Mouse (Mus musculus): ENCODE measurements around the gene Col27a1. TPM values are rescaled to one million over a fixed set of nuclear protein-coding genes. Genes with fewer than 3 reads are reported as not detected.
A peak's percentile ranks its signal among the peaks of the same experiment; 100 is the strongest.

The Col27a1 gene
- total and polyA plus RNA-seq, 2 experiments from 2014 or later, result 0.56 to 5.3 TPM

- Histone ChIP-seq H3K9ac (no peak overlapping the region), H3K9me3 (ENCODE audit: low read length) (no peaks in the 10 kb centered on the region), H3K27ac (ENCODE audit: low read depth, low read length) (no peak overlapping the region), H3K4me1 (ENCODE audit: insufficient read depth) (no peaks in the 10 kb centered on the region), H3K4me3 (ENCODE audit: low read depth, low read length) (no peak overlapping the region), H3K36me3 (ENCODE audit: insufficient read depth) (no peaks in the 10 kb centered on the region), H3K4me2 (ENCODE audit: low read depth) (no peak overlapping the region), H3K27me3 (ENCODE audit: insufficient read depth, low read length) (no peaks in the 10 kb centered on the region)
- DNase-seq (no peak), ATAC-seq (no peak)
- TF ChIP-seq CTCF (IDR thresholded peaks at IDR 0.05; ENCODE audit: low read depth), result no peak
- WGBS, result 68% methylated on average over 1 of the region's 1 CpGs
Observed at GRCm38 (mm10) chr4:63274516-63274915, 60.7 kb downstream of the Col27a1 start.

- ATAC-seq (peak; percentile 82), DNase-seq (peak; percentile 50)
- Histone ChIP-seq H3K9ac (no peak overlapping the region), H3K4me2 (ENCODE audit: low read depth) (no peak overlapping the region), H3K27ac (ENCODE audit: low read depth, low read length) (no peak overlapping the region), H3K27me3 (ENCODE audit: insufficient read depth, low read length) (no peaks in the 10 kb centered on the region), H3K4me1 (ENCODE audit: insufficient read depth) (no peaks in the 10 kb centered on the region), H3K9me3 (ENCODE audit: low read length) (no peaks in the 10 kb centered on the region), H3K36me3 (ENCODE audit: insufficient read depth) (no peaks in the 10 kb centered on the region), H3K4me3 (ENCODE audit: low read depth, low read length) (no peak overlapping the region)
- TF ChIP-seq CTCF (IDR thresholded peaks at IDR 0.05; ENCODE audit: low read depth), result no peak
- WGBS, result 32% methylated on average over 8 of the region's 8 CpGs
Observed at GRCm38 (mm10) chr4:63275251-63275650, 61.4 kb downstream of the Col27a1 start.

DNA sequence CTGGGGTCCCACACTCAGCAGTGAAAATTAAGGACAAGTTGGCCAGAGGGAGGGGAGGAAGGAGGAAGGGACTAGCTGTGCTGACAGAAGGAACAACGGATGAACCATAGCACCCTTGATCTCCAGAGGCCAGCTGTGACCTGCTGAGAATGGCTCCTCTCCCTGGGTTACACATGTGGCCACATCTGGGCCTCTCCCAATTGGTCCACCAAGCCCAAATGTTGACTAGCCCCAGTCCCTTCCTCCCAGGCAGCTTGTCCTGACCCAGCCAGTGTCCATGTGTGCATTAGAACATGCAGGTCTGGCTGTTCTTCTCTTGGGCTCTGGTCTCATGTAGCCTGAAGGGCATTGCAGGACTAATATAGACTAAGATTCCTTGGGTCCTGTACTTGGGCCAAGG lies 62.8 kb downstream of the Col27a1 start:
- Histone ChIP-seq H3K36me3 (ENCODE audit: insufficient read depth) (no peaks in the 10 kb centered on the region), H3K9me3 (ENCODE audit: low read length) (no peaks in the 10 kb centered on the region), H3K27me3 (ENCODE audit: insufficient read depth, low read length) (no peaks in the 10 kb centered on the region), H3K27ac (ENCODE audit: low read depth, low read length) (no peak overlapping the region), H3K9ac (no peak overlapping the region), H3K4me2 (ENCODE audit: low read depth) (no peak overlapping the region), H3K4me1 (ENCODE audit: insufficient read depth) (no peaks in the 10 kb centered on the region), H3K4me3 (ENCODE audit: low read depth, low read length) (no peak overlapping the region)
- DNase-seq, result no peak
- WGBS, result 100% methylated on average over 1 of the region's 1 CpGs
- no peak for ATAC-seq
- TF ChIP-seq CTCF (IDR thresholded peaks at IDR 0.05; ENCODE audit: low read depth), result no peak

- no peak overlapping the region for H3K27ac ChIP-seq (ENCODE audit: low read depth, low read length)
- no peak overlapping the region for H3K9ac ChIP-seq
- H3K27me3 ChIP-seq (ENCODE audit: insufficient read depth, low read length), result no peaks in the 10 kb centered on the region
- no peaks in the 10 kb centered on the region for H3K4me1 ChIP-seq (ENCODE audit: insufficient read depth)
- H3K9me3 ChIP-seq (ENCODE audit: low read length), result no peaks in the 10 kb centered on the region
- 85% methylated on average over 7 of the region's 7 CpGs for WGBS
- ATAC-seq (no peak), DNase-seq (no peak)
- H3K4me2 ChIP-seq (ENCODE audit: low read depth), result no peak overlapping the region
- no peak overlapping the region for H3K4me3 ChIP-seq (ENCODE audit: low read depth, low read length)
- no peaks in the 10 kb centered on the region for H3K36me3 ChIP-seq (ENCODE audit: insufficient read depth)
- no peak for TF ChIP-seq CTCF (IDR thresholded peaks at IDR 0.05; ENCODE audit: low read depth)
Observed at GRCm38 (mm10) chr4:63278821-63279220, 65.0 kb downstream of the Col27a1 start.

GRCm38 (mm10) chr4:63281694-63282093 lies 67.9 kb downstream of the Col27a1 start:
- Histone ChIP-seq H3K27me3 (ENCODE audit: insufficient read depth, low read length) (no peaks in the 10 kb centered on the region), H3K4me2 (ENCODE audit: low read depth) (no peak overlapping the region), H3K9me3 (ENCODE audit: low read length) (no peaks in the 10 kb centered on the region), H3K4me1 (ENCODE audit: insufficient read depth) (no peaks in the 10 kb centered on the region), H3K9ac (no peak overlapping the region), H3K27ac (ENCODE audit: low read depth, low read length) (no peak overlapping the region), H3K36me3 (ENCODE audit: insufficient read depth) (no peaks in the 10 kb centered on the region), H3K4me3 (ENCODE audit: low read depth, low read length) (no peak overlapping the region)
- no peak for TF ChIP-seq CTCF (IDR thresholded peaks at IDR 0.05; ENCODE audit: low read depth)
- 64% methylated on average over 6 of the region's 6 CpGs for WGBS
- no peak for ATAC-seq
- no peak for DNase-seq

GRCm38 (mm10) chr4:63283319-63283718 lies 69.5 kb downstream of the Col27a1 start:
- no peak overlapping the region for H3K9ac ChIP-seq
- ATAC-seq, result no peak
- H3K9me3 ChIP-seq (ENCODE audit: low read length), result no peaks in the 10 kb centered on the region
- no peaks in the 10 kb centered on the region for H3K4me1 ChIP-seq (ENCODE audit: insufficient read depth)
- H3K36me3 ChIP-seq (ENCODE audit: insufficient read depth), result no peaks in the 10 kb centered on the region
- WGBS, result 71% methylated on average over 5 of the region's 5 CpGs
- H3K4me3 ChIP-seq (ENCODE audit: low read depth, low read length), result no peak overlapping the region
- H3K4me2 ChIP-seq (ENCODE audit: low read depth), result no peak overlapping the region
- DNase-seq, result no peak
- TF ChIP-seq CTCF (IDR thresholded peaks at IDR 0.05; ENCODE audit: low read depth), result no peak
- no peak overlapping the region for H3K27ac ChIP-seq (ENCODE audit: low read depth, low read length)
- no peaks in the 10 kb centered on the region for H3K27me3 ChIP-seq (ENCODE audit: insufficient read depth, low read length)

DNA sequence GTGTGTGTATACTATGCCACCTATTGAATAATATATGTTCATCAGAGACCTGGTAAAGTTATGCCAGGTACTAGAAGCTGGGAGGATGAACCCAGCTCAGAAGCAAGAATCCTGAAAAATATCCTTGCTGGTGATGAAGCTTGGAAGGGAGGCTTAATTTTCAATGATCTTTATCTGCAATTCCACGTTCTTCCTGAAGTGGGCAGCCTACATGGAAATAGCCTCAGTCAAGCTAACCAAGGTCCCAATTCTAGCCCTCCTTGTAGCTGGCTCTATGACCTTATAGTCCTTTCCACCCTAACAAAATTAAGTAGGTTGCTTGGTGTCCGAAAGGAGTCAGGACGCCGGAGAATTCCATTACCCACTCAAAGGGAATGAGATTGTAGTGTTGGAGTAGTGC lies 72.2 kb downstream of the Col27a1 start:
- peak; percentile 16; the same call in 1 of the 2 replicates for TF ChIP-seq CTCF (IDR thresholded peaks at IDR 0.05; ENCODE audit: low read depth)
- Histone ChIP-seq H3K27ac (ENCODE audit: low read depth, low read length) (no peak overlapping the region), H3K36me3 (ENCODE audit: insufficient read depth) (no peaks in the 10 kb centered on the region), H3K4me2 (ENCODE audit: low read depth) (no peak overlapping the region), H3K4me1 (ENCODE audit: insufficient read depth) (peaks cover 3% of the 10 kb centered on the region; the same call in 1 of the 2 replicates), H3K27me3 (ENCODE audit: insufficient read depth, low read length) (no peaks in the 10 kb centered on the region), H3K9me3 (ENCODE audit: low read length) (no peaks in the 10 kb centered on the region), H3K4me3 (ENCODE audit: low read depth, low read length) (no peak overlapping the region), H3K9ac (no peak overlapping the region)
- DNase-seq, result no peak
- ATAC-seq, result no peak
- WGBS, result 86% methylated on average over 4 of the region's 4 CpGs

GRCm38 (mm10) chr4:63288497-63288896 lies 74.7 kb downstream of the Col27a1 start:
- DNase-seq (no peak), ATAC-seq (no peak)
- TF ChIP-seq CTCF (IDR thresholded peaks at IDR 0.05; ENCODE audit: low read depth), result no peak
- H3K4me3 ChIP-seq (ENCODE audit: low read depth, low read length), result no peak overlapping the region
- H3K27me3 ChIP-seq (ENCODE audit: insufficient read depth, low read length), result no peaks in the 10 kb centered on the region
- H3K27ac ChIP-seq (ENCODE audit: low read depth, low read length), result no peak overlapping the region
- 85% methylated on average over 5 of the region's 5 CpGs for WGBS
- no peaks in the 10 kb centered on the region for H3K36me3 ChIP-seq (ENCODE audit: insufficient read depth)
- H3K9ac ChIP-seq, result no peak overlapping the region
- H3K9me3 ChIP-seq (ENCODE audit: low read length), result no peaks in the 10 kb centered on the region
- peaks cover 3% of the 10 kb centered on the region; the same call in 1 of the 2 replicates for H3K4me1 ChIP-seq (ENCODE audit: insufficient read depth)
- no peak overlapping the region for H3K4me2 ChIP-seq (ENCODE audit: low read depth)

Measured in forebrain, postnatal 0 days (tissue).